Mouse (Mus musculus) urinary bladder, postnatal 10 days (tissue): Measurements from ENCODE around the gene Heatr3.
A peak's percentile ranks its signal among the peaks of the same experiment; 100 is the strongest.

Experiments used
- DNase-seq: peaks from one replicate; pipeline ENCODE4 v3.0.0; 2022; ENCODE audit warnings: low spot score

Heatr3 gene

DNA sequence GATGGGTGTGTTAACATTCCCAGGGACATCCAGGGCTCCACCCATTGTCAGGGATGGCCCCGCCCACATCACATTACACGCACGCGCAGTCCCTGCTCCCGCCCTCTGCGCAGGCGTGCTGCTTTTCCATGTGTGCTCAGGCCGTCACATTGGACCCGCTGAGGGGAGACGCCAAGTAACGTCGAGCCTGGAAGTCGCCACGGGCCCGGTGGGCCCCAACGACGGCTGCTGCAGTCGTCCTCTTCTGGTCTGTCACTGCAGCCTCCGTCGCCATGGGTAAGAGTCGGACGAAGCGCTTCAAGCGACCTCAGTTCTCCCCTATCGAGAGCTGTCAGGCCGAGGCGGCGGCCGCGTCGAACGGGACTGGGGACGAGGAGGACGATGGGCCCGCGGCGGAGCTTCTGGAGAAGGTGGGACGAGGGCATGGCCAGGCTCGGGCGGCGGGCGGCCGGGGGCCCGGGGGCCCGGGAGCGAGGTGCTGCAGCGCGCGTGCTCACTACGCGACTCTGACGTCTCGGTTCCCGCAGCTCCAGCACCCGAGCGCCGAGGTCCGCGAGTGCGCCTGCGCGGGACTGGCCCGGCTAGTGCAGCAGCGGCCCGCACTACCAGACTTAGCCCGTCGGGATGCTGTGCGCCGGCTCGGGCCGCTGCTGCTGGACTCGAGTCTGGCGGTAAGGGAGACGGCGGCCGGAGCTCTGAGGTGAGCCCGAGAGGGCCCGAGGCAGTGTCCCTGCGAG, at the start of gene Heatr3:
Heatr3 (plus strand) TSS at position 108 of the 737 bp plus-strand sequence.
- peak; percentile 78 for DNase-seq

DNA sequence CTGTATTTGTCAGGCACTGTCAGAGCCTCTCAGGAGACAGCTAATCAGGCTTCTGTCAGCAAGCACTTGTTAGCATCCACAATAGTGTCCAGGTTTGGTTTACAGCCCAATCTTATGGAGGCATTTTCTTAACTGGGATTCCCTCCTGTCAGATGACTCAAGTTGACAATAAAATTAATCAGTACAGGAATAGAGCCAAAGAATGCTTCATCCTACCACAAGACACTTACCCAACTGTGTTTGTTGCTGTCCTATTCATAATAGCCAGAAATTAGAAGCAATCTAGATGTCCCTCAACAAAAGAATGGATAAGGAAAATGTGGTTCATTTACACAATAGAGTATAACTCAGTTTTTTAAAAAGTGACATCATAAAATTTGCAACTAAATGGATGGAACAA, 49.6 kb upstream of the Heatr3 start:
- DNase-seq, result no peak

DNA sequence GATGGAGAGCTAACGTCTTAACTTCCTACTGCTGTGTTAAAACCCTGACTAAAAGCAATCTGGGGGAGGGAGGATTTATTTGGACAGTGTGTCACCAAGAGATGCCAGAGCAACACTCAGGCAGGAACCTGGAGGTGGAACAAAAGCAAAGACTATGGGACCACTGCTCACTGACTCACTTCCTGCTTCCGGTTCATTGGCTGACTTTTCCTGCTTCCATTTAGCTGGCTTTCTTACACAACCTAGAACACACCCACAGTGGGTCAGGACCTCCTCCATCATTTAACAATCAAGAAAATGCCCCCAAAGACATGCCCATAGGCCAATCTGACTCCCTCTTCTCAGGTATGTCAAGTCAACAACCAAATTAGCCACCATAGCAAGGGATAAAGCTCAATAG, 46.0 kb upstream of the Heatr3 start:
- DNase-seq, result no peak

DNA sequence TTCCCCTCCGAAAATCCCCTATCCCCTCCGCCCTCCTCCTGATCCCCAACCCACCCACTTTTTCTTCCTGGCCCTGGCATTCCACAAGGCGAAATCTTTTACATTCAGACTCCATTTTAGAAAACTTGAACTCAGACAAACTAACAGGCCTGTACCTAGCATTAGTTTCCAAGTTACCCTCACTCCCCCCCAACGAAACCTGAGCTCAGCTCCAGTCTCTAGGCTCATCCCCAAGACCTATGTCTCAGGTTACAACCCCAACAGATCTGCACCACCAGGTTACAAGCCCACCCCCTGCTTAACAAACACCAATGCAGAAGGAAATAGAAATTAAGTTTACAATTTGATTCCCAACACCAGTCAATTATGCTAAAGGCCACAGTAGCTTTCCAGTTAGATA, 44.3 kb upstream of the Heatr3 start:
- DNase-seq, result no peak

DNA sequence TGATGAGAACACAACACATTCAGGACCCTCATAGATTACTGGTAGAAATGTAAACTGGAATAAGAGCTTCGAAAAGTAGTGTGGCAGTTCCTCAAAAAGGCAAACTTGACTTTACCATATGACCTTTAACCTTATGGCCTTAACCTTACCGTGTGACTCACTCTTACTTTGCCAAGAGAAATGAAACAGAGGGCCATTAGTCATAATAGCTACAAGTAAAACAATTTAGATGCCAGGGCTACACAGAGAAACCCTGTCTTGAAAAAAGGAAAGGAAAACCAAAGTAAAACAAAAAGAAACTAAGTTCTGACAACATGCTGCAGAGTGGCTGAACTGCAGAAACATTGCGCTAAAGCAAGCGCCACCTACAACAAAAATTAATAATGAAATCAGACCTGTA, 38.8 kb upstream of the Heatr3 start:
- DNase-seq, result no peak

DNA sequence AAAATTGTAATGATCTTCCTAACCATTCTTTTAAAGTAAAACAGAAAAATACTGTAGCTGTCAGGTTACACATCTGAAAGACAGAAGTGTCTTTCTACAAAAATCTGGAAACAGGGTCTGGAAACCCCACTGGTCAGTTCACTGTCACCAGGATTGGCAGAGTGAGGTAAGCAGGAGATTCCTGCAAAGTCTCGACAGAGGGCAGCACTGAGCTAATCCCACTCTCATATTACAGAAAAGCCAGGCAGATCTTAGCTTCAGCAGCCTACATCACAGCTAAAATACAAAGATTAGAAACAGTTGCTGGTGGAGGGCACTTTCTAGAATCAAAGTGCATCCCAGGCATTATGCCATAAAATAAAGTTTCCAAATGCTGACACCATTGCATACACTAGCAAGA, 38.1 kb upstream of the Heatr3 start:
- no peak for DNase-seq

DNA sequence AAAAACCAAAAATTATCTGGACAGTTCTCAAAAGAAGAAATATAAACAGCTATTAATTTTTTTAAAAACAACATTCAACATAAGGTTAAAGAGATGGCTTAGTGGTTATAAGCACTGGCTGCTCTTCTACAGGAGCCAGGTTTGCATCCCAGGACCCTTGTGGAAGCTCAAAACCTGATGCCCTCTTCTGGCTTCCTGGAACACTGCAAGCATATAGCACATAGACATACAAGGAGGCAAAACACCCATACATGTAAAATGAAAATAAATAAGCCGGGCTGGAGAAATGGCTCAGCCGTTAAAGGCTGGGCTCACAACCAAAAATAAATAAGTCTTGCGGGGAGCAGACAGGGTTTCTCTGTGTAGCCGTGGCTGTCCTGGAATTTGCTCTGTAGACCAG, 28.4 kb upstream of the Heatr3 start:
- no peak for DNase-seq

DNA sequence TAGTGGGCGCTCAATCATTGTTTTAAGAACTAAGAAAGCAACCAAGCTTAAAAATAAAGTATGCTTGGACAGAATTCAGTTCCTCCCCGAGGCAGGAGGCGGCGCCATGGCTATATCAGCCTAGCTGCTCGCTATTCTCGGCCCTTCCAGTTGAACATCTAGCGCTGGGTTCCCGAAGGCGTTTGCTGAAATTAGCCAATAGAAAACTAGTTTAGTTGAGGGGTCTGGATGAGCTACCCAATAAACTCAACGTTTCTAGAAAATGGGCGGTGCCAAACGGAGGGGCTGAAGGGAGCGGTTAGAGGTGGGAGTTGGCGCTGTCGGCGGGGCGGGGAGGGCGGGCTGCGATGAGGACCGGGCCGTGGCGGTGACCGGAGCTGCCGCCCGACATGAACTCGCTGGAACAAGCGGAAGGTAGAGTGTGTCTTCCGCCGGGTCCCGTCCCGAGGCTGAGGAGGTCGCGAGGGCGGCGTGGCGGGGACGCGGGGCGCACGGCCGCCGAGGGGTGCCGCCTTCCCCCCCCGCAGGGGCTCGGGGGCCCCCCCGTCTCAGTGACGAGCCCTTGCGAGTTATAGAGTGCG, 19.1 kb upstream of the Heatr3 start, which contains the start of gene Cnep1r1:
Cnep1r1 (plus strand) TSS at position 314 of the 581 bp plus-strand sequence.
- peak; percentile 46 for DNase-seq

DNA sequence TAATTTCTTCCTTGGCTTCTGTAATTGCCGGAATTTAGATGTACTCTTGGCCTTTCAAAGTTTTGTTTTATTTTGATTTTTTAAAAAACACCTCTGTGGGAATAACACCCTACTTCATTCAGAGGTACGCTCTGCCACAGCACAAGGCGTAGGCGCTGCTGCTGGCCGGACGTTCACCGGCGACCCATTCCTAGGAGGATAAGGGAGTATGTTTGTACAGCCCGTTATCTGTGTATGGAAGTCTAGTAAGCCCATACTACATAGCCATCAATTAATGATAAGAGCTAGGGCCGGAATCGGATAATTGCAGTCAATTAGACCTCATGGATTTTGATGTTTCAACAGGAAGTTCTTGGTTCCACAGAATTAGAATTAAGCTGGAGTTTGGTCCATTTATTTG, 18.6 kb upstream of the Heatr3 start:
- no peak for DNase-seq

DNA sequence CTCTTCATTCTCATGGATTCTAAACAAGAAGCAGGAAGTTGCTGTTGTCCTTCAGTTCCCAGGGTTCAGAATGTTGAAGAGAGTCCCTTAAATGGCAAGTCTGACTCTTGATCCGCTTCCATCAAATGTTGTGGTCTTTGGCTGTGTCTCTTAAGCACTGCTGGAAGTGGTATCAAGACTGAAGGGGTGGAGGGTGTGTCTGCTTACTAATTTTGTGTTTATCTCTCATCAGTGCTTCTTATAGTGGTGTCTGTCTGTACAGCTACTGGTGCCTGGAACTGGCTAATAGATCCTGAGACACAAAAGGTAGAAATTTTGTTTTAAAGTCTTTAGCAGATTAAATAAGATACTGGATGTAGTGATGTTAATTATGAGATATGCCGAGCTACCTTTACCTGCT, 12.8 kb upstream of the Heatr3 start:
- no peak for DNase-seq

DNA sequence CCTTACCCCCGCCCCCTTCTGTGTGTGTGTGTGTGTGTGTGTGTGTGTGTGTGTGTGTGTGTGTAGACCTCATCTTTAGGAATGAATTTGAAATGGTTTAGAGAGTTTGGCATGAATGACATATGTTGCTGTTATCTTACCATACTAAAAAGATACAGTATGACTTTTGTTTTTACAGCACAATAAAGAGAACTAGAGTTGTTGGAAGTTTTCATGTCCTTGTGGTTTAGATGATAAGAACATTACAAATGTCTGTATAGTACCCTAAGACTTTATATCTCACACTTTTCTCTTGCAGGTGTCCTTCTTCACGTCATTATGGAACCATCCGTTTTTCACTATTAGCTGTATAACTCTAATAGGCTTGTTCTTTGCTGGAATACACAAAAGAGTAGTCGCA, 8.3 kb upstream of the Heatr3 start:
- DNase-seq, result no peak

DNA sequence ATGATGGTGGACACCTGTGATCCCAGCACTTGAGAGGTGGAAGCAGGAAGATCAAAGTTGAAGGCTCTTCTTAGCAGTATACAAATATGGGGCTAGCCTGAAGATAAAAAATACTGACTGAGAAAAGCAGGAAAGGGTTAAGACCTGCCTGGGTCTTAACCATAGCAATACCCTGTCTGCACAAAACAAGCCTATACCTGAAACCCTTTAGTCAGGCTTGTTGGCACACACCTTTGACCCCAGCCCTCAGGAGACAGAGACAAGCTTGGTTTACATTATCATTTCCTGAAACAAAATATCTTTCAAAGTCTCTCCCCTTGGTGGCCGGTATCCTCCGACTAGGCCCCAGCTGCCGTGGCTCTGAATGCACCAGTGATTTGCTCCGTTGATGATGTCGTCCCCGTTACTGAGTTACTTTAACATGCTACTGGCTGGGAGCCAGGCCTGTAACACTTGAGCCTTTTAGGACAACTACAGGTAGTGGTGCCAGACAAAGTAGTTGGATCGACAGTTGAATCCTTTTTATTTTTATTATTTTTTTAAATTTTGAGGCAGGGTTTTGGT, 6.8 kb upstream of the Heatr3 start:
- no peak for DNase-seq

DNA sequence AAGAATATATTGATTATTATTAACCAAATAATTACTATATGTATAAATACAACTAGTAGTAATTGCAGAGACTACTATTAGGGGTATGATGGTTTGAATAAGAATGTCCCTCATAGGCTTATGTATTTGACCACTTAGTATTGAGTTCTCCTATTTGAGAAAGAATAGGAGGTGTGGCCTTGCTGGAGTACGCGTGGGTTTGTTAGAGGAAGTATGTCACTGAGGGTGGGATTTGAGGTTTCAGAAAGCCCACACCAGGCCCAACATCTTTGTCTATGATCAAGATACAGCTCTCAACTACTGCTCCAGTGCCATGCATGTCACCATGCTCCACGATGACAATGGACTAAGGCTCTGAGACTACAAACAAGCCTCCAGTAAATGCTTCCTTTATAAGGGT, 1.6 kb downstream of the Heatr3 start:
- no peak for DNase-seq

DNA sequence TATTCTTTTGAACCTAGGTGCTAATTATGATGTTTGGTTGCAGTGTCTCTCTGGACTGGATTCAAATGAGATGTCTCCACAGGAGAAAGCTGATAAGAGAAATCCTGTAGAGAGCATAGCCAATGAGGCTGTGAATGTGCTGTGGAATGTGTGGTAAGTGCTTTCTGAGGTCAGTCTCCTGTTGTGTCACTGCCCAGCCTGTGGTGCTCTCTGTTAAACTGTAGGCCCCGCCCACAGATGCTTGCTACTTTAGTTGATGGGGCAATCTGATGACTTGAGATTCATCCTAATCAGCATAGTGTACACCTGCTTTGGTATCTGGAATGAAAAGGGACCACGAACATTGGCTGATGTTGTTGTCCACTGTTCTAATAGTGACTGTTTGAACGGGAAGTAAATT, 4.0 kb downstream of the Heatr3 start:
- DNase-seq, result no peak

DNA sequence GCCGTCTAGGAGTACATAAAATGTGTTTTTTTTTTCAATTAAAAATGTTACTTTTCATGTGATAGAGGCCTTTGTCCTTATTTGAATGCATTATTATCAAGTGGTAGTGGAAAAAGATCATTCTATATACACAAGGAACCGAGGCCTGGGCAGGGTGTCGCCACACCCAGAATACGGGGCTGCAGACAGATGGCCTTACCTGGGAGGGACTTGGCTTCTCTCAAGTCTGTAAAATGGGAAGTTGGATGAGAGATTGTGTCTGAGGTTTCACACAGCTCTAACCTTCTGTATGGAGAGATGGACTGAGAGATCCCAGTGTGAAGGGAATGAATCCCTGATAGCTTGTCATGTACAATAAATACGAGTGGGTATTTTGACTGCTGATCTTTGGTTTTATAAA, 6.4 kb downstream of the Heatr3 start:
- DNase-seq, result no peak

DNA sequence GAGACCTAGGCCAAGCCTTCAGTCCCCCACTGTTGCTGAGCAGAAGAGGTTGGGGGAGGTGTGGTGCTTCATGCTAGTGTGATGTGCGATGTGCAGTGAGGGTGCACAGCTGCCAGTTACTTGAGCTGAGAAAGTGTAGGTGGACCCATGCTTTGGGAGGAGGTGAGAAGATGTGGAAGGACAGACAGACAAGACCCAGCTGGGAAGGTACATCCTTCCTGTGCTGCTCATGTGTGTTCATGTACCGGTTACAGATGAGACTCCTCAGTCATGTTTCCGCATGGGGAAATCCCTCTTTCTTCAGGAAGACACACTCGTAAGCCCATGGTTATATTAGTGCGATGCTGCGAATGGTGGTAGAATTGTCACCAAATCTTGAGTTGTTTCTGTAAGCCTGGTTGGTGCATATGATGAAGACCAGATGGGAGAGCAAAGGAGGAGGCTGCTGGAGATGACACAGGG, 13.3 kb downstream of the Heatr3 start:
- DNase-seq, result no peak

DNA sequence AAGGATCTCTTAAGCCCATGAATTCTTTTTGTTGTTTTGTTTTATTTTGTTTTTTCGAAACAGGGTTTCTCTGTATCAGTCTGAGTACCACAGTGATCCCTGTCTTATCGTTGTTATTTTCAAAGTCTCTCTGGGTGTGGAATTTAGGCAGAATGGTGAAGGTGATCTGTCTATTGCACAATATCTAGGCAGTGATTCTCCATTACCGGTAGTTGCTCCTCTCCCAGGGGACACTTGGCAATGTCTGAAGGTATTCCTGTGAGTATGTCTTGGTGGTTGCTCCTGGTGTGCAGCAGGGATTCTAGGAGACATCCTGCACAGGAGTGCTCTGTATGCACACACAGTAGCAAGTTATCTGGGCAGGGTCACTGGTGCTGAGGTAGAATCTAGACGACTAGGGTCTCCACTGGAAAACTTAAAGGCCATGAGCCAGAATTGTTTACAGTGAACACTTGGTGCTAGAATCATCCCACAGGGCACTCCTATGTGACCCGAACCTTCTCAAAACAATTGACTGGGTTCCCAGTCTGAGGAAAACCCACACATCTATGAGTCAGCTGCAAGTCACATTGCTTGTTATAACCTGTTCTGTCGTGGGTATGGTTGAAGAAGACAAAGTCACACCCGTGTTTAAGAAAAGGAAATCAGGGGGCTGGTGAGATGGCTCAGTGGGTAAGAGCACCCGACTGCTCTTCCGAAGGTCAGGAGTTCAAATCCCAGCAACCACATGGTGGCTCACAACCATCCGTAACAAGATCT, 22.8 kb downstream of the Heatr3 start:
- DNase-seq, result no peak

DNA sequence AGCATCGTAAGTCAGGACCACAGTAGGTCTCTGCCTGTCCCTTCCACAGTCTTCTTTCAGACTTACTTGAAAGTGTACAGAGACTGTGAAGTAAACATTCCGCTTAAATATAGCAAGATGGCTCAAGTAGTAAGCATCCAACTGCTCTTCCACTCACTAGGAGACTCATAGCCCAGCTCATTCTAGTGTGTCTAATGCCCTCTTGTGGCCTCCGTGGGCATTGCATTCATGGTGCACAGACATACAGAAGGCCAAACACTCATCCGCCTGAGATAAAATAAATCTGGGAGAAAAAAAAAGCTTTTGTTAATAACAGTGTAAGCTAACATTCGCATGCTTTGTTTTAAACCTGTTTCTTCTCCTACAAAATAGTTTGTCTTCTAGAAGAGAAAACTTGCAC, 23.8 kb downstream of the Heatr3 start:
- DNase-seq, result no peak

DNA sequence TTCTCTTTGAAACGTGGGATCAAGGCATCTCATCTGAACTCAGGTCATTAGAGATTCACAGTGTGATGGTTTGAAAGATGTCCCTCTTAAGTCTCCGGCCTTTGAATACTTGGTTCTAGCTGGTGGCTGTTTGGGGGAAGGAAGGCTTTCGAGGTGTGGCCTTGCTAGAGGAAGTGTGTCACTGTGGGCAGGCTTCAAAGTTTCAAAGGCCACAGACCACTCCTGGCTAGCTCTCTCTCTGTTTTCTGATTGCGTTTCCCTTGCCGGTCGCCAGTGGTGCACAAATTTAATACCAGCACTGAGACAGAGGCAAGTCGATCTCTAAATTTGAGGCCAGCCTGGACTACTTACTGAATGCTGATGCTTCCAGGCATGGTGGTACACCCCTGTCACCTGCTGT, 37.6 kb downstream of the Heatr3 start:
- no peak for DNase-seq

DNA sequence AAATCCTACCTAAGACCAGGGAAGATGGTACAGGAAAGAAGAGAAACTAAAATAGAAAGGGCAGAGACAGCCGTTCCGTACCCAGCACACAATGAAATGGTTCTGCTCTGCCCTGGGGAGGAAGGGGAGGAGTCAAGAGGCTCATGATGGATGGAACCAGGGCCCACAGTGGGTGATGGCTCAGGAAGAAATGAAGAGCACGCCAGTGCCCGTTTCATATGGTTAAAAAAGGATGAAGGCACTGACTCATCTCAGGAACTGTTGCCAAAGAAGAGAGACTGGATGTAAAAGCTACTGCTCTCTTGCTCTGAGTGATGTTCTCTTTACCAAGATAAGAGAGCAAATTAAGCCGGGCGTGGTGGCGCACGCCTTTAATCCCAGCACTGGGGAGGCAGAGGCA, 39.6 kb downstream of the Heatr3 start:
- no peak for DNase-seq

DNA sequence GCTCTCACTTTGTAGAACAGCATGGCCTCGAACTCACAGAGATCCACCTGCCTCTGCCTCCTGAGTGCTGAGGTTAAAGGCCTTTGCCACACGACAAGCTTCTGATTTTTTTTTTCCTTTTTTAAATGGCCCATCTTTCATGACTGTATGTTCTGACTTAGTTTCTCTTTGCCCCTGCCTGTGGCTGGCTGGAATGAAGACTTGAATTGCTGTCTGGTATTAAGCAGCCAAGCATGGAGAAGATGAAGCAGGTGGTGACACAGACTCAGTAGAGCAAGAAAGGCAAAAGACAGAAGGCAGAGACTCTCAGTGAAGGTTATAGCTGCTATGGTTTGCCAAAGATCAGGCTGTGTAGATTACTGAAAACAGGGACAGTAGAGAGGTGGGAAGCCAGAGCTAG, 45.5 kb downstream of the Heatr3 start:
- no peak for DNase-seq

DNA sequence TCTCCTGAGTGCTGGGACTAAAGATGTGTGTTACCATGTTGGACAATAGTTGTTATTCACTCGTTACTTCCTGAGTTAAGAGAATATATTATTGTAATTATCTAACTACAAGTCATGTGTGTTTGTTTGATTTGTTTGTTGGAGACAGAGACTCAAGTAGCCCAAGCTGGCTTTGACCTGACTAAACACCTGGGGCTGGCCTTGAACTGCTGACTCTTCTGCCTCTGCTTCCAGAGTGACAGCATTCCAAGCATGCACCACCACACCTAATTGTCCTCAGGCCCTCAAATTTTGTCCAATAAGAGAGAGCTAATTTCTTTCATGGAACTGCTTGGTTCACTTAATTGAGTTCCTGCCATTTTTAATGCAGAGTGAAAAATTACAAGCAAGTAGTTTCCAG, 47.3 kb downstream of the Heatr3 start:
- DNase-seq, result no peak

DNA sequence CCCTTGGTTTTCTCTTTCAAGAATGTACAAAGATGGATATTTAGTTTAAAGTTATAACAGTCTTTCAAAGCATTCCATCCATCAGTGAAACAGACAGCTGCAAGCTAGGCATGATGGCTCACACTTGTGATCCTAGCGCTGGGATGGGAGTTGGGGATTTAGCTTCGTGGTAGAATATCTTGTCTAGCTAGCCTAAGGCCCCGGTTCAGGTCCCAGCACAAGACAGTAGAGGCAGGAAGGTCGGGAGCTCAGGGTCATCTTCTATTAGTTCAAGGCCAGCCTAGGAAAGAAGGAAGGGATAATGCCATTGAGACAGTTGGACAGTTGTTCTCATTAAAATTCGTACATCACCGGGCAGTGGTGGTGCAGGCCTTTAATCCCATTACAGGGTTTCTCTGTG, 48.1 kb downstream of the Heatr3 start:
- no peak for DNase-seq
